Mouse (Mus musculus): ENCODE data around the gene Adam19. TPM values are rescaled to one million over a fixed set of nuclear protein-coding genes. Genes with fewer than 3 reads are reported as not detected.

The Adam19 gene
- total RNA-seq, 2 experiments from 2014 or later = 21.9 to 27.9 TPM

GRCm38 (mm10) chr11:46054311-46054710 lies 1.5 kb upstream of the Adam19 start:
- no peak for ATAC-seq (ENCODE audit: poor library complexity, severe bottlenecking)

DNA sequence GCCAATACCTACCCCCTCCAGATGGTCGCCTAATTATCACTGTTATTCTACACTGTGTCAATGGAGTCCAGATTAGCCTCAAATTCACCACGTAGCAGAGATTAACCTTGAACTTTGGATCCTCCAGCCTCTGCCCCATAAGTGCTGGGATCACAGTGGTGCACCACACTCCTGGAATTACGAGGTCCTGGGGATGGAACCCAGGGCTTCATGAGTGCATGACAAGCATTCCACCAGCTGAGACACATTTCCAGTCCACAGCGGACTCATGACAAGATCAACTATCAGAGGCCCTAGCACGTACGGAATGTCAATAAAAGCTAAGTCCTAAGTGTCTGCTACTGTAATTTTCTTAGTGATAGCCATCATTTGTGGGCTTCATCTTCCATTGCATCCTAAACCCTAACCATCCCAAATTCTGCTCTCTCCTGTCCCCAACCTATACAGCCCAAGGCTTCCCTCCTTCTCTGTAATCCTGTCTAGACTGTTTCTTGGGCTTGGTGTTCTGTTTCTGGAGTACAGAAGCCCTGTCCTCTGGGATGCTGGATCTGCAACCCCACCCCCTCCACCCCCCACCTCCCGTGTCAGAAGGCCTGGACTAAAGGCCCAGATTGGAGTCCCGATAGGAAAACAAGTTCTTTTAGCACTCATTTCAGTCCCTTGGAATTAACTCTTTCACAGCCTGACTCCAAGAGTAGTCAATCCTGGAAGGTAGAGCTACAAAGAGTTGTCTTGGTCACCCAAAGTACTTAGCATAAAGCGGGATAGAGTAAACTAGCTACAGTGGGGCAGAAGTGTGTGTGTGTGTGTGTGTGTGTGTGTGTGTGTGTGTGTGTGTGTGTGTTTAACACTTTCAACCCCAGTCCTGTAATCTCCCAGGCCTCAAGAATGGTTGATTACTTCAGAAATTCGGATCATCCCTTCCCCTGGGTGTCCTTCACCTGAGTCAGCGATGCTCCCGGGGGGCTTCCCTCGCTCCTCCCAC lies 589 bp upstream of the Adam19 start:
- no peak for ATAC-seq (ENCODE audit: poor library complexity, severe bottlenecking)

GRCm38 (mm10) chr11:46056770-46057411 lies 1.1 kb downstream of the Adam19 start:
- no peak for ATAC-seq (ENCODE audit: poor library complexity, severe bottlenecking)

DNA sequence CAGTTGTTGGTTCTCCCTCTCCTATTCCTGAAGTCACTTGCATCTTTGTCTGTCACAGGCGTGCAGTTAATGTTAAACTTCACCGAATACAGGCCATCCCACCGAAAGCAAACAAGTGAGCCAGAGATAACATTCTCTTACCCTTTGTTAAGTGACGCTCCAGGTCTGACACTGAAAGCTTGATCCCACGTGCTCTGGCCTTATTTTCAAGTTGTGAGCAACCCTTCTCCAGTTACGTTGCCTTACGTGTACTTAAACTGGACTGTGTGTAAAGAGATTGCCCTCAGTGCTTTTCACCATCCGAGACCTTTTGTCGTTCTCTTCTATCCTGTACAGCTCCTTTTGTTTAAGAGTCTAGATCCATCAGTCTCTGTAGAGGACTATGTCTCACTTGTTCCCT lies 2.2 kb downstream of the Adam19 start:
- ATAC-seq (ENCODE audit: poor library complexity, severe bottlenecking) = no peak

- ATAC-seq (ENCODE audit: poor library complexity, severe bottlenecking) = no peak
These were observed 3.1 kb downstream of the Adam19 start for GRCm38 (mm10) chr11:46058916-46059315.

DNA sequence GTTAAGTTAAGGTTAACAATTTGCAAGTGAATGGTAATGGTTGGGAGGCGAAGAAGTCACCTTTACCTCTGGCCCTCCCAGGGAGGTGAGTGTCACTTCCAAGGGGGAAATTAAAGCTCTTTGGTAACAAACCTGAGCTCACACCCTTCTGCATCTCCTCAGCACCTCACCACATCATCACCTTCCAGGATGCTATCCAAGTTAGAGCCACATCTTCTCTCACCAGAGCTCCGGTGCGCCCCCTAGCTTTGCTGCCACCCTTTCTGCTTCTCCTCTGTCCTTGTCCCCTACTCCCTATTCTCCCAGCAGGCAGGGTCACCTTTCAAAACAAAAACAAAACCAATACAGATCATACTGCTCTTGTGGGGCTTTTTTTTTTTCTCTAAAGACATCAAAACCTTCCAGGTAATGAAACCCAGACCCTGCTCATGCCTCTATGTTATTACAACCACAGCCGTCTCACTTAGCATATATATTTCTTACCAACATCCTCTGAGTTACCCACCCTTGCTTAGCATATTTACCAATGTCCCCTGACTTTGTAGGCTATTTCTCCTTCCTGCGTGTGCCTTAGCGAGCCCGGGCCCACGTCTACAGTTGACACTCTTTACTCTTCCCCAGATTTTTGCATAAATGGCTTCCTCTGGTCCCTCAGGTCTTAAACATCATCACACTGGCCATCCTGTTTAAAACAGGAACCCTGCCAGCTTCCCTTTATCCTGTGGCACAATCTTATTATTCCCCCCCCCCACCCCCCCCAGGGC lies 4.3 kb downstream of the Adam19 start:
- ATAC-seq (ENCODE audit: poor library complexity, severe bottlenecking) = no peak

DNA sequence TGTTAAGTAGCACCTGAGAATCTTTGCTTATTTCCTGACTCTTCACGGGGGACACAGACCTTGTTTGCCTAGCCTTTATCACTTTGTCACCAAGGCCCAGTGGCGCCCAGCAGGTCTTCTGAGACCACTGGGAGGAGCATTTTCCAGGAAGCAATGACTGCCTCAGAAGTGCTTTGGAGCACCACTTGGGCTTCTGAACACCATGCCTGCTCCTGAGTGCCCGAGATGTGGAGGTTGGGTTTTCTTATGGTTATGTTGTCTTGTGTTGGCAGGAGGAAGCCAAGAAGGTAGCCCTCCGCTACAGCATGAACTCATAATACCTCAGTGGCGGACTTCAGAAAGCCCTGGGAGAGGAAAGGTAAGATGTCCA lies 4.8 kb downstream of the Adam19 start:
- no peak for ATAC-seq (ENCODE audit: poor library complexity, severe bottlenecking)

DNA sequence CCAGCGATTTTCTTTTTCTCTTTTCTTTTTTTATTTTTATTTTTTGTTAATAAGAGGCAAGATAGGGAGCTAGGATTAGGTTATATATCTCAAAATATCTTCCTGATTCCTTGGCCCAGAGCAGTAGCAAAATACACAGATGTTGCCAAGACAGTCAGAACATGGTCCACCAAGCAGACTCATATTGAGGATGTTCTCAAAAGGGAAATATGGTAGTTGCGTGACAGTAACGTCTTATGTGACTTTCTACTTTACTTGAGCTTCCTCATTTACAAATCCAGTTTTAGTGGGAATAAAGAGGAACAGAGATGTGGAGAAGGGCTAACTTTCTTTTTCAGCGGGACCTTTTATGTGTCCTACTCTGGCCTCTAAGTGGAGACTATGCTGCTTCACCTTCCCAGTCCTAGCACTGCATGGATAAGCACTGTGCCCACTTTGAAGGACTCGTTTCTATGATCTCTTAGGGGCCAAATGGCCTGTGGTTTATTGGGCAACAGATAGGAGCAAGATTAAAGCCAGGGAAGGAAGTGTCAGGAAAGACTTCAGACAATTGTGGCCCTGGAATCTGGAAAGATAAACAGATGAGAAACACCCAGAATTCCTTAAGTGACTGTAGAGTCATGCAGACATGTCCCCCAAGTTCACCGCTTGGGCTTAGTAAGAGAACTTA lies 6.1 kb downstream of the Adam19 start:
- peak; percentile 77 for ATAC-seq (ENCODE audit: poor library complexity, severe bottlenecking)

- no peak for ATAC-seq (ENCODE audit: poor library complexity, severe bottlenecking)
These were observed 6.8 kb downstream of the Adam19 start for GRCm38 (mm10) chr11:46062569-46062968.

DNA sequence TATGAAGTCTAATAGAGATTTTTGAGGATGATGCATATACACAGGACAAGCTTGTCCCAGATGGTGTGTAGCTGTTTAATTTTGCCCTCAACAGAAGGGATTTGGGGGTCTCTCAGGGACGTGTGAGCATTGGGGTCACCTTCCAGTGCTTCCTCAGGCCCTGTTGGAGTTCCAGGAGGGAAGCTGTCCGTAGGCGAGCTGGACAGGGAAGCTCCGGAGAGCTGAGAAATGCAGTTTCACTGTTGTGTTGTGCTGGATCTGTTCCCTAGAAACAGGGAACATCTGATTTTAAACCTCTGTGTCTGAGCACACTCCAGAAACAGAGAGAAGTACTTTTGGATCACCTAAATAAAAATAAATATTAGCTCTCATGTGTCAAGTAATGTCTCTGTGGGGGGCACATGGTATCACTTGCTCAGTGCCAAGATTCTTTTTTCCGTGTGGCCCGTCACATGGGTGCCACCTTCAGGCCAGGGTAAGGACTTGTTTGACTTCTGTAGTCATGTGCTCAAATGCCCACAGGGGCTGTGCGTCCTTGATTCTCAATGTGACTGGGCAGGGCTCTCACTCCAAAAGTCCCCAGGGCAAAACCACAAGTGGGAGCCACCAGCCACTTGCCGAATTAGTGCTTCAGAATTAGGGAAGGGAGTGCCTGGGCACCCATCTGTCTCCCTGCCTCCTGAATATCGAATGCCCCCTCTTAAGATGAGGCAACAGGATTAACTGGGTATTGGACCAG lies 7.4 kb downstream of the Adam19 start:
- peak; percentile 58 for ATAC-seq (ENCODE audit: poor library complexity, severe bottlenecking)

DNA sequence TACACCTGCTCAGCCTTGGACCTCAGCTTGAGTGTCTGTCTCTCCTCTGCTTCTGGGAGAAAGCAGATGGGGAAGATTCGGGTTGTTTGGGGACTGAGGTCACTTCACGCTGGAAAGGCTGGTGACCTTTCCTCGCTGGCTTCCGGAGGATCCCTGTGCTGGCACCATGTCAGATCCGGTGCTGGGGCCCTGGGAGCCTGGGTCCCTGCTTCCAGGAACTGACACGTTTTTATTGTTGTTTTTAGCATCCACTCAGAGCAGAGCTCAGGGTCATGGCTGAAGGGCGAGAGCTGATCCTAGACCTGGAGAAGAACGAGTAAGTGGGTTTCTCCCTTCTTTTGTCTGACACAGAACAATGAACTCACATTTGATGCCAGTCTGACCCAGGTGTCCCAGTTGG lies 9.0 kb downstream of the Adam19 start:
- no peak for ATAC-seq (ENCODE audit: poor library complexity, severe bottlenecking)

GRCm38 (mm10) chr11:46065201-46066011 lies 9.6 kb downstream of the Adam19 start:
- ATAC-seq (ENCODE audit: poor library complexity, severe bottlenecking) = no peak

GRCm38 (mm10) chr11:46067371-46068060 lies 11.7 kb downstream of the Adam19 start:
- no peak for ATAC-seq (ENCODE audit: poor library complexity, severe bottlenecking)

DNA sequence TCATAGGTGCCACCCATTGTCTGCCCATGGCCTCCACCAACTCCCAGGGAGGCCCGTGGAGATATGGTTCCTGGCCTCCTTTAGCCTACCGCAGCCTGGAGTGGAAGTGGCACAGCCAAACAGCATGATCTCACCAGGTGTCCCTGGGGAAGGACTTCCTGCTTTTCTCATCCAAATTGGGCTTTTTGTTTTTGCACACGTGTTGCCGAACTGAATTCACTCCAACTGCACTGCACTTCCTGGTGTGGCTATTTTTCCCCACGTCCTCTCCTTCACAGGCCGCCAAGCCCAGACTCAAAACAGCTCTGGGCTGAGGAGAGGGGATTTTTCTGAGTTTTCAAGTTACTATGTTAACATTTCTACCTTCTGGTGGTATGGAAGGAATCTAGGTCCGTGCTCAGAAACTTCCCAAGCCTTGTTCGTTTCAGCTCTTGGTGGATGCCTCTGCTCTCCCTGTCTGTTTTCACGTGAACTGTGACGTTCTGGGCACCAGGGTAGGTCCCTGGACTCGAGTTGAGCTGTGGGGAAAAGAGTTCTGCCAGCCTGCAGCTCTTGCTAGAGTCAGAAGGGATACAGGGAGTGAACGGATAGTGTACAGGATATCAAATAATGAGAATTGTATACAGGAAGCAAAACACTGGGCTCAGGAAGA lies 13.1 kb downstream of the Adam19 start:
- ATAC-seq (ENCODE audit: poor library complexity, severe bottlenecking) = no peak

GRCm38 (mm10) chr11:46069408-46070003 lies 13.7 kb downstream of the Adam19 start:
- no peak for ATAC-seq (ENCODE audit: poor library complexity, severe bottlenecking)

DNA sequence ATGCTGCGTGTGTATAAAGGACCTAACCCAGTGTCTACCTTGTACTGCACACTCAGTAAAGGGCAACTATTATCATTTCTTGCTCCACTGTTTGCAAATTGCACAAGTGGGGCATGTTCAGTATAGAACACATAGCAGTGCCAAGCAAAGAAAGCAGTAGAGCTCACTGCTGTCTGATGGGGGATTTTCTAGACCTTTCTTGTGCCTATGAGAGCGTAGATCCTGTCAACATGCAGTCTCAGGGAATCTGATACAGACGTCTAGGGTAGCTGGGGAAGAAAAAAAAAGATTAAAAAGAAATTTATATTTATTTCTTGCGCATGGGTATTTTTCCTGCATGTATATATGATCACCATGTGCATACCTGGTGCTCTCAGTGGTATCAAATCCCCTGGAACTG lies 14.4 kb downstream of the Adam19 start:
- no peak for ATAC-seq (ENCODE audit: poor library complexity, severe bottlenecking)

DNA sequence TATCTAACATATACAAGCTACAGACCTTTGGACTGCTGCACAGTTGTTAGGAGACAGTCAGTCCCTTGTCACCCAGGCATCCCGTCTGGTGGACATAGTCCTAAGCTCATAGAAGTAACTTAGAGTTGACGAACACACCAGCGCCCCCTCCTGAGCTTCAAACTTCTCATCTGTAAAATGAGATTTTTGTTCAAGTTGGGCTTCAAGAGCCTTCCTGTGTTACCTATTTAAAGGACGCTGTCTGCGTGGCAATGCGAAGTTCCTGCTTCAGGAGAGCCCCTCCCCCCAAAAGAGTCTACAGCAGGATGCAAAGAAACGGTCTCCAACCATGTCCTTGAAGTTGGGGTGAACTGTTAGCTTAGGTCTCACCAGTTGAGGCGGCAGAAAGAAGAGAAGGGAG lies 15.0 kb downstream of the Adam19 start:
- ATAC-seq (ENCODE audit: poor library complexity, severe bottlenecking) = no peak

Measured in megakaryocyte, adult 5-6 weeks (primary cell).